Mouse (Mus musculus) regulatory T cell (primary cell): ENCODE measurements around the gene Mcpt4.
"Not testable (repeated sequence)": the region's sequence is repeated elsewhere in the genome, so short reads cannot be mapped to it uniquely, and the experiment has no call there.

ENCODE experiments used
- in situ Hi-C: fragments of 300-600 bp; cut with MboI, MseI; formaldehyde crosslinking; loops from one replicate; pipeline ENCODE4 v1.15.1; 2025; ENCODE audit warnings: high pct_unique_total_duplicates

Mcpt4 gene

DNA sequence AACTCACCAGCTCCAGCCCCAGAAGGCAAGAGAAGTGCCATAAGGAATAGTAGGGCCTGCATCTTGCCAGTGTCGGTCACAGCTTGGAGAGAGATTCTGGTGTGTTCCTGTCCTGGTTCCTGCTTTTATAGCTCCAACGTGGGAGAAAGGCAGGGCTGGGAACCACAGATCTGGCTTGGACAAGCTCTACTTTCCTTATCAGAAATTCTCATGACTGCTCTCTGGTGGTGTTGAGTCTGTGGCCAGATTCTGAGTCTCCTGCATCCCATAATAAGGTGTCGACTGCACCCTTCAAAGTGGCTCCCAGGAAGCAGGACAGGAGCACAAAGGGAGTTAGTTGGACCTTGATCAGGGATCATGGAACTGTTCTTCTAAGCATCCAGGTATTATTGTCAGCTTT is at the start of gene Mcpt4:
Mcpt4 (minus strand) TSS at position 101 of the 400 bp plus-strand sequence.
- in situ Hi-C loops, result not testable (repeated sequence)

DNA sequence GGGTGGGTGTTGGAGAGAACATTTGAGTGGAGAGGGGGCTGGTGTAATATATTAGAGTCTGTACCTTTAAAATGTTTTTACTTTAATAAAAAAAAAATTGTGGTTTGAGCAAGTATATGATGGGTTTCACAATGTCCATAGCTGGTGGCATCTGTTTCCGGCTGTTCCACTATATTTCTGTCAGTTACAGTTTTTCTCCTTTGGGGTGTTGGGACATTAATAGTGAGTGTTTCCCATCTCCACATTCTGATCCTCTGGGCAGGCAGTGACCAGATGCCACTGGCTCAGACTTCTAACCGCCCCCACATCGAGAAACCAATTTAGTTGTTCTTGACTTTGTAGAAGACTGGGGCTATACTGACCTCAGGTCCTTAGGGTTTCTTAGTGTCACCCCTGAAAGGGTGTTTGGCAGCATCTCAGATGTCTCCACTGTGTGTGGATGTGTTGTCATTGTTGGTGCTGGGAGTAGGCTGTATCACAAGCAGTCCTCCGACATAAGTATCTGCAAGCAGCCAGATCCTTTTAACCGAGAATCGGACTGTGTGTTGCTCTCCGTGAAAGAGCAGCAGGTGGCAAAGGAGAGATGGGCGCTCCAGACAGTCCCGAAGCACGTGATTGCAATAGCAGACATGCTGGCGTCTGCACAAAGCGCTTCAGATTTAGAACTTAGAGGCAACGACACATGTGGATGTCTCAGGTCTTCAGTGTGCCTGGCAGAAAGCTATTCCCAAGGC is 43.5 kb upstream of the Mcpt4 start:
- in situ Hi-C loops, result no loop called here

DNA sequence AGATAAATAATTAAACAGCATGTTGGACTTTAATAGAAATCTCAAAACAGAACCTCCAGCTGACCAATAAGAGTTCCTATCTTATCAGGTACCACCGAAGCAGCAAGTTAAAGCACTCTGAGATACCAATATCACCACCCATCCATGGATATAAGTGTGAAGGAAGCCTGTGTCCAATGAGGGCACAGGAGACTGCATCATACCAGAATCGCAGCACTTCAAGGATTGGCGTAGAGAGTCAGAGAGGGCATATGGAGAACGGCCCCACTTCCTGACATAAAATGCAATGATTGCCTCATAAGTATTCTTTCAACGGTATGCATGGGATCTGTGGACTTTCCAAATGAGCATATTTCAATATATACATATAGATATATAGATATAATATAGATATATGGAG is 42.9 kb upstream of the Mcpt4 start:
- in situ Hi-C loops, result no loop called here

DNA sequence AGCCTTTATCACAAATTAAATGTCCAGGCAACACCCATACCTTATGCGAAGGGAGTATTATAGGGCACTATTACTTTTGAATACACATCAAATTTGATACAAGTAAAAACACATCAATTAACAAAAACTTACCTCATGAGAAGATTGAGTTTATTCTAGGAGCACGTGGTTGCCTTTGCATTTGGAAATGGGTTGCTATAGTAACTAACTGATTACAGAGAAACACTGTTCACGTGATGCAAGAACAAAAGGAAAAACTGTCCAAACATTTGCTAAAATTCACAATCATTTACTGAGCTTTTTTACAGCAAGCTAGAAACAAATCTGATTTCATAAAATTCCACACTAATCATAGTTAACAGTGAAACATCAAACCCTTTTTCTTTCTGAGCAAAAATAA is 41.3 kb upstream of the Mcpt4 start:
- in situ Hi-C loops, result no loop called here

DNA sequence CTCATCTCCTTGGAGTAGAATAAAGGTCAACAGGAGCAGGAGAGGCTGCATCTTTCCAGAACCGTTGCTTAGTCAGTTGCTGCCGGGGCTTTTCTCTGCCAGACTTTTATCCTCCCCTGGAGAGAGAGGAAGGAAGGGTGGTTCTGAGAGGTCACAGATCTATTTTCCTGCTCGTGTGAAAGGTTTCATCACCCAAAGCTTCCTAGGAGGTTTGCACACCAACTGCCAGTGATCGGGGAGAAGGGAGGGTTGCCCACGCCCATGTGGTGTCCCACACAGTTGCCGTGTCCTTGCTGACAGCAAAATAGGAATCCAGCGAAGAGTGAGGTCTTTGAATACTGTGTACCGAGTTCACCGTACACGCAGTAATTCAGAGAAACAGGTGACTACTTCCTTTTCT is 40.3 kb upstream of the Mcpt4 start, which contains the start of gene Ctsg:
Ctsg (minus strand) TSS at position 189 of the 400 bp plus-strand sequence.
- in situ Hi-C loops, result no loop called here

DNA sequence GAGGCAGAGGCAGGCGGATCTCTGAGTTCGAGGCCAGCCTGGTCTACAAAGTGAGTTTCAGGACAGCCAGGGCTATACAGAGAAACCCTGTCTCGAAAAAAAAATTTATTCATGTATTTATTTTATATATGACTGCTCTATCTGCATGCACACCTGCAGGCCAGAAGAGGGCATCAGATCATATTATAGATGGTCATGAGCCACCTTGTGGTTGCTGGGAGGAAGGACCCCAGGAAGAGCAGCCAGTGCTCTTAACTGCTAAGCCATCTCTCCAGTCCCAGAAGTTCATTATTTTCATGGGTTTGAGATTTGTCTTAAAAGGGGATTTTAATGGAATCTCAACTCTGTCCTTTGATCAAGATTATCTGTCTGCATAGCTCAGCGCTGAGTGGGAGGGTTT is 36.8 kb upstream of the Mcpt4 start:
- in situ Hi-C loops, result no loop called here

DNA sequence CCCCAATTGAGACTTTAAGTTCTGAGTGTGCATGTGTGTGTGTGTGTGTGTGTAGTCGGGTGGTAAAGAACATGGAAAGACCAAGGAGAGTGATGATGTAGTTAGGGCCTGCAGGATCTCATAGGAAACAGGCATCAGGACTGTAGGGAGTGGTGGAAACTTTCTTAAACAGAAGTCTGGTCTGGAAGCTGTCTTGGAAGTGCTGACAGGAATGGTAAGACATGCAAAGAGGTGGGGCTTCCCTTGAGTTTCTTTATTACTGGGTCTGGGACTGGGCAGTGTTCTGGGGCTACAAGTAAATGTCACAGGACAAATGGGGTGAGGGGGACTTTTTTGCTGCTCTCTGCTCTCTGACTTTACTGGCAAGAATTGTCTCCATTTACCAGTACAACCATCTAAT is 35.5 kb upstream of the Mcpt4 start:
- in situ Hi-C loops, result no loop called here

DNA sequence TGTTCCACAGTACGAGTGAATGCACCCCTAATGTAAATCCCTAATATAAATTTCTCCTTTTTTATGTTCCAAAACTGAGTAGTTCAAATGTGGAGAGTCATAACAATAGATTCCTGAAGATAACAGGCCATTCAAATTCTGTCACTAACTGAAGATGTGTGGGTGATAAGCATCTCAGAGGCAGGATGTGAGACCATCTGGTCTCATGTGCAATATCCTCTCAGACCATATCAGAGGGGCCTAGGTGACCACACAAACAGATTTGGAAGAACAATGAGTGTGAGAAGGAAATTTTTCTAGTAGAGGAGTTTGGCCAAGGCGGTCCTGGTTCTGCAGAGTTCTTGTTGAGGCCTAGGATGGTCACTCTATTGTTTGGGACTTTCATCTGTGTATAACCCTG is 31.2 kb upstream of the Mcpt4 start:
- in situ Hi-C loops, result no loop called here

DNA sequence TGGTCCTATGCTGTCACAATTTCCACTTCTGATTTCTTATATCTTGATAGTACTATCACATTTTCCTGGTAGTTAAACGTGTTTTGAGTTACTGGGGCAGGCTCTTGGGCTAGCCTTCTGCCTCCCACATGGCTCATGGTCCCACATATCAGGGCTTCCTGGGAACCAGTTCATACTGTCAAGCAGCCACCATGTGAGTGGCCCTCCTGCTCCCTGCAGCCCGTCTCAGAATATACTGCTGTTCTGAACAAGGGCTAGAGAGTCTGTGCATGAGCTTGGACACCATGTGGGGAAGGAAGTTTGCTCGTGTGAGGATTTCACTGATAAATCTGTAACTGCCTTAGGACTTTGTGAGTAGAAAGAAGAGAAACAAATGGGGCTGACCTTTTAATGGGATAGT is 24.6 kb upstream of the Mcpt4 start:
- in situ Hi-C loops, result no loop called here

DNA sequence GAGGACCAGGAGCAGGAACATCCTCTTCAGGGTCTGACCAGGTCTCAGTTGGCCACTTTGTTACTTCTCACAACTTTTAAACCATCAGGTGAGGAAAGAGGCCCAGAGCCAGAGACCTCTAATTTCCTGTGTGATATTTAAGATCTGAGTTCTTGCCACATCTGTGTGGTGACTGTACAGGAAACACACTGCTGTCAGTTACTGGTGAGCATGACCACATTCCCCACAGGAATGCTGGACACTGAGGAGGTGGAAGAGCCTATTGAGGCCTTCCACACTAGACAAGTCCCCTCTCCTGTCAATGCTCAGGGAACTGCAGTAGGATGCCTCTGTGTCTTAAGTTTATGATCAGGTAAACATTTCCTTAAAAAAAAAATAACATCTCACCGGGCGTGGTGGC is 23.1 kb upstream of the Mcpt4 start, which contains the start of gene Mcpt8:
Mcpt8 (minus strand) TSS at position 107 of the 400 bp plus-strand sequence.
- in situ Hi-C loops, result no loop called here

DNA sequence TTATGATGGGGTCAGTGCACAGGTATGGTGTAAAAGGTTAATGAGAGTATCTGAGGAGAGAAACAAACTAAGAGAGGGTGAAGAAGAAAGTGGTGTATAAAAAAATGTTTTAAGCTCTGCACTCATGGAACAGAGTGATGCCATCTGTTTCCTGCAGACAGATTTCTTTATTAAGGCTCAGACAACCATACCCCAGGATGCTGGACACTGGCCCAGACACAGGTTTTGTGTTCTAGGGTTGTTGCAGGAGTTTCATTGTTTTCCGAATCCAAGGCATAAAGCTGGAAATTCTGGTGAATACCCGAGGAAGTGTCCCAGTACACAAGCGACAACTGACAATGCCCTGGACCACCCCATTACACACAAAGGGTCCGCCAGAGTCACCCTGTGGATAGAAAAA is 19.9 kb upstream of the Mcpt4 start:
- in situ Hi-C loops, result no loop called here

DNA sequence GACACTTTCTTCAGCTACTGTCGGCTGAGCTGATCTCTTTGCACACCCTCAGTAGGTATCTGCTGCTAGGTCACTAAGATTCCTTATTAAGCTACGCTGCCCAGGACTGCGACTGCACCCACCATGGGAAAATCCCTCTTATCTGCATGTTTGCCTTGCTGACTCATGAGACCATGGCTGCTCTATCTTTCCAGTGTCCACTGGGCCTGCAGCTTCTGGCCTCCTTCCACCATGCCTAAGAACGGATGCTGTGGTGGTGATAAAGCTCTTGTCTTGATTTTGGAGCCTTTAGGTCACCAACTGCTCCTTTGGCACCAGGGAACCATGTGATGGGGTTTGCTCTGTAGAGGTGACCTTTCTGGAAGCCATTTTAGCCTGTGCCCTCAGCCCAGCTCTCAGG is 4.4 kb downstream of the Mcpt4 start:
- in situ Hi-C loops, result no loop called here

DNA sequence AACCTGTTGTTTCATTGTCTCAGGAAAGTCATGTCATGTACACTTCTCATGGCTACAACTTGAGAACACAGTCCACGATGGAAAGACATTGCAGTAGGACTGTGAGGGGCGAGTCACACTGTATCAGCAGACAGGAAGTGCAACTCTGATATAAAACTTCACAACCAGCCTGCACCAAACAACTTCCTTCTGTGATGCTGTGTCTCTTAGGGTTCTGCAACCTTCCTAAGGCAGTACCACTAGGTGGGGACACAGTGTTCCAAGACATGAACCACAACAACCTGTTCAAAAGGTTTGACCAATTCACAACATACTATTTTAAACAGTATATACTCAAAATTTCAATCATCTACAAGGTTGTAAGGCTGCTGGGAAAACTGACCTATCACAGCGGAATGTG is 6.7 kb downstream of the Mcpt4 start:
- in situ Hi-C loops, result no loop called here

DNA sequence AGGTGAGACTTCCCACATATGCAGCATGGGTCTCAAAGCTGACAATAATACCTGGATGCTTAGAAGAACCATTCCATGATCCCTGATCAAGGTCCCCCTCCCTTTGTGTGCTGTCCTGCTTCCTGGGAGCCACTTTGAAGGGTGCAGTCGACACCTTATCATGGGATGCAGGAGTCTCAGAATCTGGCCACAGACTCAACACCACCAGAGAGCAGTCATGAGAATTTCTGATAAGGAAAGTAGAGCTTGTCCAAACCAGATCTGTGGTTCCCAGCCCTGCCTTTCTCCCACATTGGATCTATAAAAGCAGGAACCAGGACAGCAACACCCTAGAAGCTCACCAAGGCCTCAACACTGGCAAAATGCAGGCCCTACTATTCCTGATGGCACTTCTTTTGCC is 20.3 kb downstream of the Mcpt4 start, which contains the start of gene Mcpt2:
Mcpt2 (plus strand) TSS at position 250 of the 400 bp plus-strand sequence.
- in situ Hi-C loops, result not testable (repeated sequence)

DNA sequence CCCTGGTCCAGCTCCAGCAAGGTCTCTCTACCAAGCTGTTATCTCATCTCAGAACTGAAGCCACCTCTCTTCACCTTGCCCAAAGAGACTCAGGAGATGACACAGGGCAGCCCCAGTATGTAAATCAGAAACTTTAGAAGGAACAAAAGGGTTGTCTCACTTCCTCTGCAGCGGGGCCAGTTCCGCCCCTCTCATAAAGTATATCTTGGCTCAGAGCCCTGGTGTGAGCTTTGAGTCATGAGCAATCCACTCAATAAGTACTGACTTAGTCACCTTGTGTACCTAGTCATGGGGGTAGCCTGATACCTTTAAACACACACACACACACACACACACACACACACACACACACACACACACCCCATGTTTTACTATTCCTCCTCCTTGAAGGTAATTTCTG is 27.7 kb downstream of the Mcpt4 start:
- in situ Hi-C loops, result no loop called here

DNA sequence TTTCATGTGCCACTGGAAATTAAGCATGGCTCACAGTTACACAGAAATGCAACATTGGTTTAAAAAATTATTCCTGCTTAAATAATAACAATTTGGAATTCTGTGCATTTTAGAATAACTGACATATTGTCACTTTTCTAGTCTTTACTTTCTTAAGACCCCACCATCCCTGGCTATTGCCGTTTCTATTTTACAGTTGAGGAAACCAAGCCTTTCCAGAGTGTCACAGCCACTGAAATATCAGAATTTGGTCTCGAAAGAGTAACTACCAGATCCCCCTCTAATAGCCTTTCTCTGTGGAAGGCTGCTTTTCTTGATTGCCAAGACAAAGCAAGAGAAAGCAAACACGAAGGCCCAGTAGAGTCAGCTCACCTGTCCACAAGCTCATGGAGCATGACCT is 31.7 kb downstream of the Mcpt4 start, which contains the start of gene Mcpt9:
Mcpt9 (minus strand) TSS at position 101 of the 400 bp plus-strand sequence.
- in situ Hi-C loops, result not testable (repeated sequence)

DNA sequence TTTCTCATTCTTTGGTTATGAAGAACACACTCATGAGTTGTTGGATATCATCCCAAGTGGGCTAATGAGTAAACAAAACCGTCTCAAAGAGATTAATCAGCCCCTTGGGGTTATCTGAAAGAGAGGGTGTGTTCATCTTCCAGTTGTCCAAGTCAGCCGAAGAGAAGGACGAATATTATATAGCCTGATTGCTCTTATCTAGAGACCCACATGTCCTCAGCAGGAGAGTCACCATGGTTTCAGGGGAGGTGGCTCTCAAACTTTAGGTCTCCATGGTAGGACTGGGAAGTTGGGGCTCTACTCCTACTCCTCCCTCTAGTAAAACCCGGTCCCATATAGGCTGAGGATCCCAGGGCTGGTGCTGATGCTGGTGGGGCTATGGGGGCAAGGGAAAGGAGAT is 40.8 kb downstream of the Mcpt4 start:
- in situ Hi-C loops, result loop anchor here (25.0 kb wide), 1 partner anchor 1059 kb away; the partner anchor contains the start of gene Myh6

DNA sequence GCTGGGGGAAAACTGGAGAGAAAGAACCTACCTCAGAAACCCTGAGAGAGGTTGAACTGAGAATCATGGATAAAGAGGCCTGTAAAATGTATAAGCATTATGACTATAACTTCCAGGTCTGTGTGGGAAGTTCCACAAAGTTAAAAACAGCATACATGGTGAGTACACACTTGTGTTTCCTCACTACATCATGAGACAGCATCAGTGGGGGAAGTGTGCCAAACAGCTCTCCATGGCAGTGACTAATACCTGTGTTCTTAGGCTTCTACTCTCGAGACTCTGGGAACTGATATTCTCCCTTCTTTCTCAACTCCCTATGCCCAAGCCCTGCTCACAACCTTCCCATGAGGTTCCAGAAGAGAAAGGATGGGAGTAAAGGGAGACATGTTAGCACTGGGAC is 42.7 kb downstream of the Mcpt4 start:
- in situ Hi-C loops, result loop anchor here (25.0 kb wide), 1 partner anchor 1057 kb away; the partner anchor contains the start of gene Myh6

DNA sequence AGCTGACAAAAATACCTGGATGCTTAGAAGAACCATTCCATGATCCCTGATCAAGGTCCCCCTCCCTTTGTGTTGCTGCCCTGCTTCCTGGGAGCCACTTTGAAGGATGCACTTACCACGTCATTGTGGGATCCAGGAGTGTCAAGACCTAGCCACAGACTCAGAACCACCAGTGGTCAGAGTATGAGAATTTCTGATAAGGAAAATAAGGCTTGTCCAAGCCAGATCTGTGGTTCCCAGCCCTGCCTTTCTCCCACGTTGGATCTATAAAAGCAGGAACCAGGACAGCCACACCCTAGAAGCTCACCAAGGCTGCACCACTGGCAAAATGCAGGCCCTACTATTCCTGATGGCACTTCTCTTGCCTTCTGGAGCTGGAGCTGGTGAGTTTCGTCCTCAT is 44.4 kb downstream of the Mcpt4 start, which contains the start of gene Mcpt1:
Mcpt1 (plus strand) TSS at position 301 of the 400 bp plus-strand sequence.
- in situ Hi-C loops, result loop anchor here (25.0 kb wide), 1 partner anchor 1055 kb away; the partner anchor contains the start of gene Myh6

DNA sequence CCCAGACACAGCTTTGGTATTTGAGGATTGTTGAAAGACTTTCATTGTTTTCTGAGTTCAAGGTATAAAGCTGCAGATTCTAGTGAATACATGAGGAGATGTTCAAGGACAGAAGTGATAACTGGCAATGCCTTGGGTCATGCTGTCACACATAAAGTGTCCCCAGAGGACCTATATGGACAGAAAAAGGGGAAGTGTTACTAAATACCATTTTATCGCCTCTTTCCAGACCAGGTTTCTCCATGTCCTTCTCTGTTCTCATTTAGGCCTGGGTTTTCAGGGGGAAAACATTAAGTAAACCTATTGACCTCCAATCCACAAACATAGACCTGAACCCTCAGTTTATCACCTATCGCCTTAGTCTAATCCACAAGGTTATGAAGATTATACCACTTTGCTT is 48.2 kb downstream of the Mcpt4 start:
- in situ Hi-C loops, result loop anchor here (25.0 kb wide), 1 partner anchor 1052 kb away; the partner anchor contains the start of gene Myh6

DNA sequence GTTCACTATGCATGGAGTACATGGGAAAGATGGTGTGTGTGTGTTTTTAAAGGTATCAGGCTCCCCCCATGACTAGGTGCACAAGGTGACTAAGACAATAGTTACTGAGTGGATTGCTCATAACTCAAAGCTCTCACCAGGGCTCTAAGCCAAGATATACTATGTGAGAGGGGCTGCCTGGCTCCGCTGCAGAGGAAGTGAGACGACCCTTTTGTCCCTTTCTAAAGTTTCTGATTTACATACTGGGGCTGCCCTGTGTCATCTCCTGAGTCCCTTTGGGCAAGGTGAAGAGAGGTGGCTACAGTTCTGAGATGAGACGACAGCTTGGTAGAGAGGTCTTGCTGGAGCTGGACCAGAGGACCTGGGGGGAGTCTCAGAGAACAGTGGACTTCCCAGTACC is 49.0 kb downstream of the Mcpt4 start:
- in situ Hi-C loops, result loop anchor here (25.0 kb wide), 1 partner anchor 1051 kb away; the partner anchor contains the start of gene Myh6
